8 mouse cellular contexts compared by ENCODE assay signal in the genomic region with DNA sequence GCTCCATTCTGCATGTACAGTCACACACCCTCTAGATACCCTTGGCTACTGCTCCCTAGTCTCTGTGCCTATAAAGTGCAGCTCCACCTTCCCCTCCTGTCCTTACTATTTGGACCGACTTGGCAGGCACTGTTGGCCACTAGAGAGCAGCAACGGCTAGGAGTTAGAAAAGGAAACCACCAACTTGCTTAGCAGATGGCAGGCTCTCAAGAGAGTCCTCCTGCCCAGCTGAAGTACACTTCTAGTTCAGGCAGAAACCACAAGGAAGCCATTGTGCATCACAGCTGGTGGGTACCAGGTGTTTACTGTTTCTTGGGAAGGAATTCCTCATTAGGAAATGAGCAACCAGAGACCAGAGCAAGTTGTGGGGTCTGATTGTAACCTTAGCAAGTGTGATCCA.
DNase-seq lines count a peak whose midpoint lies in the region; ATAC-seq and TF ChIP-seq lines count a peak whose summit lies in the region.

No protein-coding gene starts in this region.

- TF ChIP-seq CTCF in Patski (IDR thresholded peaks at IDR 0.05) = peak; percentile 75

- peak; percentile 13 for DNase-seq in Patski (ENCODE audit: low read depth, low spot score)
- DNase-seq in cerebellum, adult 8-10 months = peak; percentile 45
- DNase-seq in frontal cortex, adult 2 months (ENCODE audit: extremely low spot score in 1 of 2, low spot score in 1 of 2) = peak; percentile 79 to 90
- peak; percentile 50 to 77 for DNase-seq in layer of hippocampus, postnatal 25 days (ENCODE audit: extremely low spot score in 1 of 2, low spot score in 1 of 2)
- DNase-seq in right cerebral cortex, adult 2 months (ENCODE audit: low spot score in 2 of 2) = peak; percentile 89 to 90
- peak; percentile 38 for DNase-seq in yolk sac, embryonic 10.5 days (ENCODE audit: low spot score)

- peak; percentile 67 for ATAC-seq in Patski
- 0 out of 2 replicates have a peak, but pooled peaks have one; percentile 39 for ATAC-seq in hindbrain, embryonic 13.5 days (ENCODE audit: low FRiP score)
- ATAC-seq in megakaryocyte, adult 5-6 weeks (ENCODE audit: poor library complexity, severe bottlenecking) = peak; percentile 42; the same call in 1 of the 2 replicates

- H3K4me3 ChIP-seq in hindbrain, embryonic 13.5 days = no peak overlapping the region

- WGBS in hindbrain, embryonic 13.5 days = 2% methylated on average over 2 of the region's 2 CpGs

- 0 out of 2 replicates have a peak overlapping the region, but pooled peaks have one; percentile 15 for H3K27ac ChIP-seq in hindbrain, embryonic 13.5 days

- POLR2A ChIA-PET in Patski (lab: Charles Lee) = no interaction called here

- H3K9me3 ChIP-seq in hindbrain, embryonic 13.5 days = no peaks in the 10 kb centered on the region

- H3K27me3 ChIP-seq in Patski = no peaks in the 10 kb centered on the region
- H3K27me3 ChIP-seq in hindbrain, embryonic 13.5 days = no peaks in the 10 kb centered on the region

- H3K36me3 ChIP-seq in hindbrain, embryonic 13.5 days = peaks cover 13% of the 10 kb centered on the region

- no peak overlapping the region for H3K9ac ChIP-seq in hindbrain, embryonic 13.5 days

- peaks cover 14% of the 10 kb centered on the region; the same call in 1 of the 2 replicates for H3K4me1 ChIP-seq in hindbrain, embryonic 13.5 days (replicated peaks)

- in situ Hi-C loops in Patski (cut with MboI; ENCODE audit: low pct_unique_long_range_greater_than_20kb) = no loop called here

- CTCF ChIA-PET in Patski (lab: Charles Lee) = interaction anchor here (0.7 to 1.9 kb wide), 7 partner anchors 11 to 166 kb away, joined by 3 to 9 read pairs (median 4); no protein-coding TSS in a partner anchor

- H3K4me2 ChIP-seq in hindbrain, embryonic 13.5 days = no peak overlapping the region

Comparison
In these comparisons a context has a peak if more than half of its experiments do, and no peak if none do; other contexts are left out.
1. DNase-seq: peak in every context shown above with its lines; median percentile 90 in right cerebral cortex, adult 2 months; 84 in frontal cortex, adult 2 months; 64 in layer of hippocampus, postnatal 25 days; 45 in cerebellum, adult 8-10 months; 38 in yolk sac, embryonic 10.5 days; 13 in Patski.